Mouse (Mus musculus) left cerebral cortex, postnatal 10 days (tissue): ENCODE results near the gene Tnxb. TPM values are rescaled to one million over a fixed set of nuclear protein-coding genes. Genes with fewer than 3 reads are reported as not detected.
A peak's percentile ranks its signal among the peaks of the same experiment; 100 is the strongest.

Experiments
- DNase-seq, 2 experiments: peaks; one replicate each; pipeline ENCODE4 v3.0.0; 2021 to 2022; ENCODE audit warnings: low spot score in 2 of 2, mixed read lengths in 1 of 2; ENCODE audit errors: extremely low spot score in 1 of 2
- intact Hi-C: fragments of 180-260 bp; cut with DNase I; formaldehyde crosslinking; loops from one replicate; pipeline ENCODE4 v1.15.1; 2025
- total RNA-seq, 2 experiments: library from RNA; stranded (reverse); gene quantifications; 2 replicates each; pipeline ENCODE4 v1.2.3; 2021

Gene Tnxb
- 1 to 10 TPM; 1.7 to 1.8 TPM for total RNA-seq

DNA sequence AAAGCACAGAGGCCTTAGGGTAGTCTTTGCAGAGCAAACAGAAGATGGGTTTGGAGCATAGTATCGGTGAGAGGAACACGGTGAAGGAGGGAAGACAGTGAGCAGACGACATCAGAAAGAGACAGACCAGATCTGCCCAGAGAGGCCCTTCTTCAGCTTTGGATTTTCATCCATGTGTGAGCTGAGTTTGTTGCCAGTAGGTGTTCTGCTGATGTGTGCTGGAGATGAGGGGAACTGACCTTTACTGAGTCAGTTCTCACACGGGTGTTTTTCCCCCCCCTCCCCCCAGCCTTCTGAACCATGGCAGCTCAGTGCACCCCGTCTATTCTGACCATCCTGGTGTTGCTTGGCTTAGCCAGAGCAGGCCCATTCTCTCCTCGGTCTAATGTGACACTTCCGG is at the start of gene Tnxb:
Gene Tnxb (plus strand): TSS at position 301 of the 400 bp plus-strand sequence.
- intact Hi-C loops, result no loop called here
- no peak for DNase-seq

- intact Hi-C loops, result no loop called here
- DNase-seq, result no peak
Measured at GRCm38 (mm10) chr17:34621006-34621405, 49.3 kb upstream of the Tnxb start.

DNA sequence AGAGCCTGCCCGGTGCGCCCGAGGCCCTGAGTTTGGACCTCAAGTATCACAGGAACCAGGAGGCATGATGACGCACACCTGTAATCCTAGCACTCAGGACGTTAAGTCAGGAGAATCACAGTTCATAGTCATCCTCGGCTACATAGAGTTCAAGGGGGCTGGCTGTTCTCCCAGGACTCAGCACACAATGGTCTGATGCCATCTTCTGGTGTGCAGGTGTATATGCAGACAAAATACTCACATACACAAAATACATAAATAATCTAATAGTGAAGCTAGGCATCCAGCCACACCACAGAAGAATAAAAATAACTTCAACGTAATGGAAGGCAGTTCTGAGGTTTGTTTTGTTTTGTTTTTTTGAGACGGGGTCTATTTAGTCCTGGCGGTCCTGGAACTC is 47.2 kb upstream of the Tnxb start:
- no peak for DNase-seq
- intact Hi-C loops, result no loop called here

- intact Hi-C loops, result no loop called here
- no peak for DNase-seq
Measured at GRCm38 (mm10) chr17:34624981-34625380, 45.4 kb upstream of the Tnxb start.

- DNase-seq, result no peak
- intact Hi-C loops, result no loop called here
Measured at GRCm38 (mm10) chr17:34626062-34626772, 44.1 kb upstream of the Tnxb start.

GRCm38 (mm10) chr17:34626773-34627092 is 43.6 kb upstream of the Tnxb start:
- no peak for DNase-seq

DNA sequence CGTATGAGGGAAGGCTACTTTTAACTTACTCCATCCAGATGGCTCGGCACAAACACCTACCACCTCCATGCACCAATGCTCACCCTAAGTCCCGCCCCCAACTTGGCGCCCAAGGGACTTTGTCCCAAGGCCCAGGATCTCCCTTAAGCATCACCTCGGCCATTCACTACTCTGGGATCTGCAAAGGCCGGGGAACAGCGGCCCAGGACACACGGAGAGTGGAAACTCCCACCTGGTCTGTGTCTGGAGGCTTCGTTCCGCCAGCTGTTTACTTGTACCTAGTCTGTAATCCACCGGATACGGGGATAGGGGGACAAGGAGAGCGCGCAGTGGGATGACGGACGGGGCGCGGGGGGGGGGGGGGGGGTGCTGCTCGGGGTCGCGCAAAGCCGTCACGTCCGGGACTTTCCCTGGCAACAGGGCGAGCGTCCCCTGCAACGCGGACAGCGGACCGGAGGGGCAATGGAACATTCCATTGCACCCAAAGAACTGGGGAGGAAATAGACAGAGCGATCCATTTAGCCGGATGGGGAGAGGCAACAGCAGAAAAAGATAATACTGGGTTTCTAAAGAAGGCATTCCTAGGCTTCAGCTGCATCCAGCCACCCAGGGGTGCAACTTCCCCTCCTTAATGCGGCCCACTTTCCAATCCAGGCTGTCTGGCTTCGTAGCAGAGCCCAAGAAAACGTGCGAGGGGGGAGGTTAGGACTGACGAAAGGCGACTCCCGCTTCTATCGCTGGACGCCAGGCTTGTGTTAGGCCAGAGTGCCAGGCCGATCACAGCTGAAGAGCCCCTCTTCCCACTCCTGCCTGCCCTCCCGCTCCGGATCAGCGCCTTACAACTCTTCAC is 43.0 kb upstream of the Tnxb start:
- peak; percentile 82 to 95 for DNase-seq
- intact Hi-C loops, result no loop called here

More at GRCm38 (mm10) chr17:34626773-34627092, 43.6 kb upstream of the Tnxb start:
- intact Hi-C loops, result no loop called here

DNA sequence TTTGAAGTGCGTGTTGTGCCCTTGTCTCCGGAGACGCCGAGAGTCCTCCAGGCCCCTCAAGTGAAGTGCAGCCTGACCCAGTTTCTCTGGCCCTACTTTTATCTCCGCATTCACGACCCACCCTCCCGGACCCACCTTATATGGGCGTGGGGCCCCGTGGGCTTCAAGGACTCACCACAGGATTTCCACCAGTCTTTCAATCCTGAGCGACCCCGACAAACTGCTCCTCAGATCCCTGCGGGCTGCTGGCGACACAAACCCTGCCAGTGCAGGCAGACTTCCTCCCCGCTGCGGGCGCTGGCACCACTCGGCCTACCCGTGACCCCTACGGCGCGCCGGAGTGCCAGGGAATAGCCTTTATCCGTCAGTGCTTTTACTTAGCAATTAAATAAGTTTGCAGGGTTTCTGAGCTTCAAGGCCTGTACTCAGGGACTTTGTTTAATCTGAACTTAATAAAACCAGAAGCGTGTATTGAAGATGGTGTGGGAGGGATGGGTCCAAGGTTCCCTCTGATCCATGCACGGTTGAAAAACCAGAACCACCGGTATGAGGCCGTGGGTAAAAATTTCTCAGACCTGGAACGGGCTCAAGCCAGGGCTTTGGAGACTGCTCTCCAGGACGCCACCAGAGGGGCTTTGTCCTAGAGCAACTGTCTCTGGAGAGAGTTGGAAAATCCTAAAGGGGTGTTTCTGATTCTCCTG is 42.2 kb upstream of the Tnxb start, which contains the start of gene Ppt2:
Gene Ppt2 (minus strand): TSS at position 568 of the 701 bp plus-strand sequence.
- intact Hi-C loops, result no loop called here
- peak in 1 of 2 experiments; percentile 73 for DNase-seq

DNA sequence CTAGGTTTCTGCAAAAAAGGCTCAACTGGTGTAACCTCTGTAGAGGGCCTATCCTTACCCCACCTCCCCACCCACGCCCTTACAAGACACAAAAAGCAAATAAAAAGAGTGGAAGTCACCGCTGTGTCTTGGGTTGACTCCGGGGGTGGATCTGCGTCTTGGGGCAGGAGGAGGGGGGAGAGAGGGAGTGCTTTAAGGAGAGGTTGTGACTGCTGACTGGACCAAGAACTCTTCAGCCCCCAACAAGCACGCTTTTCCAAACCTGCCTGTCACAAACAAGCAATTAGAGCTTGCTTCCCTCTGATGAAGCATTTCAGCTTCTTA is 41.7 kb upstream of the Tnxb start:
- DNase-seq, result no peak
- intact Hi-C loops, result no loop called here

- peak in 1 of 2 experiments; percentile 69 for DNase-seq
- intact Hi-C loops, result no loop called here
Measured at GRCm38 (mm10) chr17:34629221-34629751, 41.0 kb upstream of the Tnxb start, which contains the start of gene Prrt1. Prrt1 (plus strand) TSS chr17:34629533.

DNA sequence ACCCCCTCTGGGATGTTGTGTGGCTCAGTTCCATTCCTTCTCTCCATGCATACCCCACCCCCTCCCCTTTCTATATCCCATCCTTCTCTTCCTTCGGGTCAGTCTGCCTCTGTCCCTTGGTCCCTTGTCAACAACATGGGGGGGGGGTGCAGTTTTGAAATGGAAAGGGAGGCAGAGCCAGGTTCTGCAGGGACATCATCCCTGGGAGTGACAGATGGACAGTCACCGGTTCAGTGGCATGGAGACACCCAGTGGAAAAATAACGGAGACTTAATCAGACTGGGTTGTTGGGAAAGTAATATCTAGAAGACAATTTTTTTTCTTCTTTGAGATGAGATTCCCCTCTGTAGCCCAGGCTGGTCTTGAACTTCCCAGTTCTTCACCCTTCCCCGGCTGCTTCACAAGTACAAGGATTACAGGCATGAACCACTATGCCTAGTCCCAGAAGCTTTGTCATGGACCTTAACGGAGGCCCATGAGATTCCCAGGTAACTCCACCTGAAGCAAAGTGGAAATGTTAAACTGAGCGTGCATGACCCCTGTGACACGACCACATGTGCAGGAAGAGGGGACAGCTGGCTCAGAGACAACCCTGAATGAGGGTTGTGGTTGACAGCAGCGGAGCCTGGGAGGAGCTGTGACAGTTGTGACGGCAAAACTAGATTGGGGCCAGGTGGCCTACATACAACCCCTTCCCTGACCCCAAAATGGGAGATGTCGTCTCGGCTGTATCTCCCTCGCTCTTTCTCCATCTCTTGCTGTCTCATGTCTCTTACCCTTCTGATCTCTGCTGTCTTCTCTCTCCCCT is 40.3 kb upstream of the Tnxb start:
- DNase-seq, result no peak
- intact Hi-C loops, result no loop called here

DNA sequence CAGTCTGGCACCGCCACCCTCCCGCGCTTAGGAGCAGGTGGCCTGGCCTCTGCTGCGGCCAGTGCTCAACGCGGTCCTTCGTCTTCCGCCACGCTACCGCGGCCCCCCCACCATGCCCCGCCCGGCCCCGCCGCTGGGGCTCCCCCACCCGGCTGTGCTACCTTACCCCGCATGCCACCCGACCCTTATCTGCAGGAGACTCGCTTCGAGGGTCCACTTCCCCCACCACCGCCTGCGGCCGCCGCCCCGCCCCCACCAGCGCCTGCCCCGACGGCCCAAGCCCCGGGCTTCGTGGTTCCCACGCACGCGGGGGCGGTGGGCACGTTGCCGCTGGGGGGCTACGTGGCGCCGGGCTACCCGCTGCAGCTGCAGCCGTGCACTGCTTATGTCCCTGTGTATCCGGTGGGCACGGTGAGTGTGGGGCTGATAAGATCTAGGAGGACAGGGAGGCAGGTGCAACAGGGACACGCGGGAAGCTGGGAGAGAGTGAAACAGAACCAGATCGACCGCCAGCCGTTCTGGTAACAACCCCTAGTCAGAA is 39.5 kb upstream of the Tnxb start:
- intact Hi-C loops, result no loop called here
- peak in 1 of 2 experiments; percentile 76 for DNase-seq

DNA sequence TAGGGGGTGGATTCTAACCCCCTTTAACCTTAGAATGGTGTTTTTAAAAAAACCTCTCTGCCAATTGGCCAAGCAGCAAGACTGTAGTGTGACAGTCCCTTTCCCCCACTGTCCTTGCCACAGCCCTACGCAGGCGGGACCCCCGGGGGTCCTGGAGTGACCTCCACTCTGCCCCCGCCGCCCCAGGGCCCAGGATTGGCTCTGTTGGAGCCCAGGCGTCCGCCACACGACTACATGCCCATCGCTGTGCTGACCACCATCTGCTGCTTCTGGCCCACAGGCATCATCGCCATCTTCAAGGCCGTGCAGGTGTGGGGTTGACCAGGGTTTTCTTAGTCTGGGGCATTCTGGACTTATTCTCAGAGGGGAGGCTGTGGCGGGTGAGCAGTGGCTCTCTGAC is 38.7 kb upstream of the Tnxb start:
- intact Hi-C loops, result no loop called here
- no peak for DNase-seq

DNA sequence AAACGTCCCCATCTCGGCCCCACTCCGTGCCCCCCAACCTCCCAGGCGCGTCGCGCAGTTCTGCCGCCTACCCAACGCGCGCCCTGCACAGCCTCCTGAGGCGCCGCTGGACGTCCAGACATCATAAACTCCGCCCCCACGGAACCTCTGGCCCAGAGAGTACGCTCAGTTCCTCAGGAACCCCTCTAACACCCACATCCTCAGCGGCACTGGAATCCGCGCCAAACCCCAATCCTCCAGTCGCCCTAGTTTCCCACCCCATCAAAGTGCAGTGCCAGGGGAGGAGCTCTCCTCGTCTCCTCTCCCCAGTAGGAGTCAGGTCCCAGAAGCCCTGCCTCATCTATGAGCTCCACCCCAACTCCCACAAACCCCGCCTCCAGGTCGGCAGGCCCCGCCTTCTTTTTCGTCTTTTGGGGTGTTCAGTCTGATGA is 38.1 kb upstream of the Tnxb start:
- DNase-seq, result peak; percentile 72 to 87
- intact Hi-C loops, result no loop called here

- DNase-seq, result no peak
- intact Hi-C loops, result no loop called here
Measured at GRCm38 (mm10) chr17:34635671-34636070, 34.7 kb upstream of the Tnxb start.

GRCm38 (mm10) chr17:34637459-34637858 is 32.9 kb upstream of the Tnxb start:
- intact Hi-C loops, result no loop called here
- DNase-seq, result no peak

DNA sequence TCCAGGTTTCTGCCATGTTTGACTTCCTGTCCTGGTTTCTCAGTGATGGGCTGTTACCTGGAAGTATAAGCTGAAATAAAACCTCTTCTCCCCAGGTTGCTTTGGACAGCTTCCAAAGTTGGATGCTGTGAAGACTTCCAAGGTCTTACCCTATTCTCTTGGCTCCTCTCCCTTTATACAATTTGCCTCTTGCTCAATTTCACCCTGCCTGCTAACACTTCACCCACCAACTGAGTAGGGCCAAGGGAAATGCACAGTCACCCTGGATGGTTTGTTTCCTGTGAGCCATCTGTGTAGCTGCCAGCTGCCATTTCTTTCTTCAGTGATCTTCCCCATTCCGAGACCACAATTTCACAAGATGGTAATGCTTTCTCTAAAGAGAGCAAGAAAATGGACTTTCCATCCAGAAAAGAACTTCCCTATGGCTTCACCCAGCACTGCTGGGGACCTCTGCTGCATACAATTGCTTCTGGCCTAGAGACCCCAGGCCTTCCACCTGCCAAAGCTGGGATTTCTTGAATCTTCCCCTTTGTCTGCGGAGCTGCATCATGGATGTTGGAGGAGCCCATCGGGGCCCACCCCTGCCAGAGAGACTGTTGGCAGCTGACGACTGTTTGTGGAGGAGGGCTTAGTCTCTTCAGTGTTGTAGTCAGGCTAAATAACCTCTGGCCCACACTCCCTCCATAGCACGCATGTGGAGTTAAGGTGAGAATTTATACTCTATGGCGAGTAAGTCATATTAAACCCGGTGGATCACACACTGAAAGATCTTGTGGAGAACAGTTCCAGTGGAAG is 30.7 kb upstream of the Tnxb start:
- intact Hi-C loops, result no loop called here
- peak in 1 of 2 experiments; percentile 18 for DNase-seq
